Mouse (Mus musculus) heart, embryonic 16.5 days (tissue): Measurements from ENCODE around the gene Kmo. TPM values are rescaled to one million over a fixed set of nuclear protein-coding genes. Genes with fewer than 3 reads are reported as not detected.

Experiments used
- ATAC-seq: fragments of 200-750 bp; cut with Nextera tagmentation; replicated peaks from 2 replicates; pipeline ENCODE4 v1.8.0; 2017; ENCODE audit warnings: moderate number of reproducible peaks; ENCODE audit not compliant: insufficient read depth, low FRiP score; ENCODE audit errors: extremely low read depth
- H3K27ac ChIP-seq: fragments of 300-500 bp; sonication (generic); 2 replicates; pipeline ENCODE4 v1.5.1; 2014; ENCODE audit warnings: mild to moderate bottlenecking, low read length, control low read depth, moderate library complexity
- H3K27me3 ChIP-seq: fragments of 300-500 bp; sonication (generic); 2 replicates; pipeline ENCODE4 v1.6.1; 2014; ENCODE audit warnings: low read length, mixed read lengths; ENCODE audit not compliant: control insufficient read depth, insufficient read depth
- H3K36me3 ChIP-seq: fragments of 300-500 bp; sonication (generic); 2 replicates; pipeline ENCODE4 v1.6.1; 2014; ENCODE audit not compliant: control insufficient read depth, insufficient read depth
- H3K4me1 ChIP-seq: fragments of 300-500 bp; sonication (generic); 2 replicates; pipeline ENCODE4 v1.6.1; 2014; ENCODE audit warnings: low read length, mixed read lengths; ENCODE audit not compliant: control insufficient read depth, insufficient read depth
- H3K4me2 ChIP-seq: fragments of 300-500 bp; sonication (generic); 2 replicates; pipeline ENCODE4 v1.6.1; 2014; ENCODE audit warnings: low read depth, mild to moderate bottlenecking, control low read depth, low read length
- H3K4me3 ChIP-seq: fragments of 300-500 bp; sonication (generic); 2 replicates; pipeline ENCODE4 v1.5.1; 2014; ENCODE audit warnings: mild to moderate bottlenecking, control low read depth, low read length
- H3K9ac ChIP-seq: fragments of 300-500 bp; sonication (generic); 2 replicates; pipeline ENCODE4 v1.6.1; 2014; ENCODE audit warnings: low read length, control low read depth
- H3K9me3 ChIP-seq: fragments of 300-500 bp; sonication (generic); replicated peaks from 2 replicates; pipeline ENCODE4 v1.6.1; 2016; ENCODE audit warnings: low read length; ENCODE audit not compliant: control insufficient read depth
- WGBS: fragments of 180-500 bp; shearing (Covaris S2); extraction: QIAGEN DNeasy Blood & Tissue Kit; methylation state at CpG from one replicate; pipeline ENCODE4 v1.1.7; 2014; 5-methylcytosine and 5-hydroxymethylcytosine counted together
- polyA plus RNA-seq: library from polyadenylated mRNA; unstranded; fragments of >200 nt; fragmentation: Nextera tagmentation; extraction: Ambion mirVana; gene quantifications from 2 replicates; pipeline ENCODE4 v1.2.1, GENCODE M21; 2015

The Kmo gene
- polyA plus RNA-seq, 1 experiment from 2014 or later: 0.38 TPM

GRCm38 (mm10) chr1:175646952-175647351, 26.8 kb downstream of the Kmo start:
- H3K27ac ChIP-seq: no peak overlapping the region
- no peaks in the 10 kb centered on the region for H3K36me3 ChIP-seq
- WGBS: 55% methylated on average over 9 of the region's 9 CpGs
- no peak overlapping the region for H3K4me3 ChIP-seq
- H3K27me3 ChIP-seq: no peaks in the 10 kb centered on the region
- no peaks in the 10 kb centered on the region for H3K4me1 ChIP-seq
- no peaks in the 10 kb centered on the region for H3K9me3 ChIP-seq
- no peak for ATAC-seq
- no peak overlapping the region for H3K9ac ChIP-seq
- H3K4me2 ChIP-seq: no peak overlapping the region

GRCm38 (mm10) chr1:175648615-175649014, 28.4 kb downstream of the Kmo start:
- 89% methylated on average over 4 of the region's 4 CpGs for WGBS
- H3K36me3 ChIP-seq: no peaks in the 10 kb centered on the region
- no peaks in the 10 kb centered on the region for H3K9me3 ChIP-seq
- no peak overlapping the region for H3K4me2 ChIP-seq
- no peak overlapping the region for H3K4me3 ChIP-seq
- no peak for ATAC-seq
- H3K4me1 ChIP-seq: no peaks in the 10 kb centered on the region
- no peak overlapping the region for H3K27ac ChIP-seq
- H3K9ac ChIP-seq: no peak overlapping the region
- no peaks in the 10 kb centered on the region for H3K27me3 ChIP-seq

GRCm38 (mm10) chr1:175659900-175660299, 39.7 kb downstream of the Kmo start:
- H3K27ac ChIP-seq: no peak overlapping the region
- H3K36me3 ChIP-seq: no peaks in the 10 kb centered on the region
- H3K4me3 ChIP-seq: no peak overlapping the region
- H3K9ac ChIP-seq: no peak overlapping the region
- WGBS: 82% methylated on average over 4 of the region's 4 CpGs
- no peaks in the 10 kb centered on the region for H3K9me3 ChIP-seq
- ATAC-seq: no peak
- no peaks in the 10 kb centered on the region for H3K4me1 ChIP-seq
- no peaks in the 10 kb centered on the region for H3K27me3 ChIP-seq
- no peak overlapping the region for H3K4me2 ChIP-seq

- Histone ChIP-seq H3K4me2 (no peak overlapping the region), H3K9me3 (no peaks in the 10 kb centered on the region), H3K27ac (no peak overlapping the region), H3K36me3 (no peaks in the 10 kb centered on the region), H3K9ac (no peak overlapping the region), H3K27me3 (no peaks in the 10 kb centered on the region), H3K4me1 (no peaks in the 10 kb centered on the region), H3K4me3 (no peak overlapping the region)
- no peak for ATAC-seq
- WGBS: 57% methylated on average over 5 of the region's 5 CpGs
Observed at GRCm38 (mm10) chr1:175668666-175669405, 48.7 kb downstream of the Kmo start.

GRCm38 (mm10) chr1:175669456-175669855, 49.3 kb downstream of the Kmo start:
- no peak overlapping the region for H3K27ac ChIP-seq
- H3K4me3 ChIP-seq: no peak overlapping the region
- no peaks in the 10 kb centered on the region for H3K27me3 ChIP-seq
- no peaks in the 10 kb centered on the region for H3K4me1 ChIP-seq
- 85% methylated on average over 3 of the region's 3 CpGs for WGBS
- no peaks in the 10 kb centered on the region for H3K9me3 ChIP-seq
- ATAC-seq: no peak
- no peaks in the 10 kb centered on the region for H3K36me3 ChIP-seq
- H3K9ac ChIP-seq: no peak overlapping the region
- no peak overlapping the region for H3K4me2 ChIP-seq

GRCm38 (mm10) chr1:175670042-175670441, 49.9 kb downstream of the Kmo start:
- ATAC-seq: no peak
- H3K9ac ChIP-seq: no peak overlapping the region
- H3K9me3 ChIP-seq: no peaks in the 10 kb centered on the region
- no peaks in the 10 kb centered on the region for H3K4me1 ChIP-seq
- no peak overlapping the region for H3K27ac ChIP-seq
- H3K4me3 ChIP-seq: no peak overlapping the region
- no peak overlapping the region for H3K4me2 ChIP-seq
- H3K36me3 ChIP-seq: no peaks in the 10 kb centered on the region
- no peaks in the 10 kb centered on the region for H3K27me3 ChIP-seq
- 81% methylated on average over 7 of the region's 7 CpGs for WGBS

GRCm38 (mm10) chr1:175671626-175672025, 51.4 kb downstream of the Kmo start:
- Histone ChIP-seq H3K4me1 (no peaks in the 10 kb centered on the region), H3K9ac (no peak overlapping the region), H3K36me3 (no peaks in the 10 kb centered on the region), H3K4me2 (no peak overlapping the region), H3K27ac (no peak overlapping the region), H3K9me3 (no peaks in the 10 kb centered on the region), H3K4me3 (no peak overlapping the region), H3K27me3 (no peaks in the 10 kb centered on the region)
- WGBS: 14% methylated on average over 1 of the region's 1 CpGs
- ATAC-seq: no peak

GRCm38 (mm10) chr1:175673563-175674325, 53.6 kb downstream of the Kmo start:
- Histone ChIP-seq H3K27me3 (no peaks in the 10 kb centered on the region), H3K4me2 (no peak overlapping the region), H3K4me3 (no peak overlapping the region), H3K36me3 (no peaks in the 10 kb centered on the region), H3K9ac (no peak overlapping the region), H3K4me1 (no peaks in the 10 kb centered on the region), H3K9me3 (no peaks in the 10 kb centered on the region), H3K27ac (no peak overlapping the region)
- ATAC-seq: no peak
- WGBS: 80% methylated on average over 7 of the region's 7 CpGs

- H3K27me3 ChIP-seq: no peaks in the 10 kb centered on the region
- no peaks in the 10 kb centered on the region for H3K4me1 ChIP-seq
- no peak overlapping the region for H3K27ac ChIP-seq
- ATAC-seq: no peak
- no peak overlapping the region for H3K9ac ChIP-seq
- no peaks in the 10 kb centered on the region for H3K36me3 ChIP-seq
- no peak overlapping the region for H3K4me2 ChIP-seq
- 62% methylated on average over 6 of the region's 6 CpGs for WGBS
- no peaks in the 10 kb centered on the region for H3K9me3 ChIP-seq
- H3K4me3 ChIP-seq: no peak overlapping the region
Observed at GRCm38 (mm10) chr1:175675116-175675515, 54.9 kb downstream of the Kmo start.
